Mouse (Mus musculus) neural tube, embryonic 13.5 days (tissue): Measurements from ENCODE around the gene Pgap3. TPM values are rescaled to one million over a fixed set of nuclear protein-coding genes. Genes with fewer than 3 reads are reported as not detected.

Source experiments
- ATAC-seq: fragments of 200-750 bp; cut with Nextera tagmentation; 2 replicates; pipeline ENCODE4 v1.8.0; 2017; ENCODE audit warnings: low read depth, mild to moderate bottlenecking, moderate TSS enrichment, moderate library complexity
- H3K27ac ChIP-seq: fragments of 300-500 bp; sonication (generic); replicated peaks from 2 replicates; pipeline ENCODE4 v1.5.1; 2015; ENCODE audit warnings: moderate library complexity, mild to moderate bottlenecking, inconsistent platforms
- H3K27me3 ChIP-seq: fragments of 300-500 bp; sonication (generic); 2 replicates; pipeline ENCODE4 v1.6.1; 2015; ENCODE audit warnings: mild to moderate bottlenecking, inconsistent platforms
- H3K36me3 ChIP-seq: fragments of 300-500 bp; sonication (generic); 2 replicates; pipeline ENCODE4 v1.6.1; 2015; ENCODE audit warnings: mild to moderate bottlenecking, inconsistent platforms
- H3K4me1 ChIP-seq: fragments of 300-500 bp; sonication (generic); replicated peaks from 2 replicates; pipeline ENCODE4 v1.6.1; 2015; ENCODE audit warnings: inconsistent platforms
- H3K4me2 ChIP-seq: fragments of 300-500 bp; sonication (generic); 2 replicates; pipeline ENCODE4 v1.6.1; 2015; ENCODE audit warnings: inconsistent platforms, mild to moderate bottlenecking, moderate library complexity
- H3K4me3 ChIP-seq: fragments of 300-500 bp; sonication (generic); 2 replicates; pipeline ENCODE4 v1.5.1; 2015; ENCODE audit warnings: mild to moderate bottlenecking, inconsistent platforms
- H3K9ac ChIP-seq: fragments of 300-500 bp; sonication (generic); 2 replicates; pipeline ENCODE4 v1.6.1; 2015; ENCODE audit warnings: moderate library complexity, mild to moderate bottlenecking, inconsistent platforms
- H3K9me3 ChIP-seq: fragments of 300-500 bp; sonication (generic); 2 replicates; pipeline ENCODE4 v1.6.1; 2016; ENCODE audit warnings: inconsistent platforms
- WGBS: fragments of 180-500 bp; shearing (Covaris S2); methylation state at CpG from one replicate; pipeline ENCODE4 v1.1.7; 2015; 5-methylcytosine and 5-hydroxymethylcytosine counted together
- polyA plus RNA-seq: library from polyadenylated mRNA; unstranded; fragments of >200 nt; fragmentation: Nextera tagmentation; extraction: Ambion mirVana; gene quantifications from 2 replicates; pipeline ENCODE4 v1.2.1, GENCODE M21; 2015

Pgap3 gene
- polyA plus RNA-seq, 1 experiment from 2014 or later: 8.7 TPM

DNA sequence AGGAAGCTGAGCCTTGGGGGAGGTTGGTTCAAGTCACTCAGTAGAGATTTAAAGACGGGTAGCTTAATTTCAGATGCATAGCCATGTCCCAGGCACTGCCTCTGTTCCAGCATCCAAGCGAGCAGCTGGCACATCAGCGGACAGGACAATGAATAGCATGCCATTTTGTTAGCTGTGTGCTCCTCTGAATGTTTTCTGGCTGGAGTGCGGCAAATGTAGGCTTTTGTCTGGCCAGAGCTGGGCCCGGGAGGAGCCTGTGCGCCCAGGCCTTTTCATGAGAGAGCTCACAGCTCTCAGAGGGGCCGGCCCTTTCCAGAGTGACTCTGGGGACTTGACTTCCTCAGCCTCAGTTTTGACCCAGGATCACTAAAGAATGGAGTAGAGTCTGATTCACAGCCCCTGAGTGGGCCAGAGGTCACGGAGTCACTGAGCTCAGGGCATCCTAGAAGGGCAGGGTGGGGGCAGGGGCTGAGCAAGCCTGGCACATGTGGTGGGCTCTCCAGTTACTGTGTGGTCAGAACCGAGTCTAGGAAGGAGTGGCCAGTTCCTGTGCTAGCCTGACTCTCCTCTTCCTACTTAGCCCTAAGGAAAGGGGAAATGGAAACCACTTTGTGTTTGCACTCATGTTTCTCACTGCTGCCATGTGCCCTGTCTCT lies 39.3 kb downstream of the Pgap3 start:
- Histone ChIP-seq H3K27ac (peak overlapping the region; percentile 72), H3K4me2 (peak overlapping the region; percentile 89), H3K9me3 (no peaks in the 10 kb centered on the region), H3K4me1 (peaks cover 52% of the 10 kb centered on the region), H3K4me3 (no peak overlapping the region), H3K36me3 (no peaks in the 10 kb centered on the region), H3K9ac (peak overlapping the region; percentile 55), H3K27me3 (no peaks in the 10 kb centered on the region)
- 25% methylated on average over 9 of the region's 9 CpGs for WGBS
- no peak for ATAC-seq

DNA sequence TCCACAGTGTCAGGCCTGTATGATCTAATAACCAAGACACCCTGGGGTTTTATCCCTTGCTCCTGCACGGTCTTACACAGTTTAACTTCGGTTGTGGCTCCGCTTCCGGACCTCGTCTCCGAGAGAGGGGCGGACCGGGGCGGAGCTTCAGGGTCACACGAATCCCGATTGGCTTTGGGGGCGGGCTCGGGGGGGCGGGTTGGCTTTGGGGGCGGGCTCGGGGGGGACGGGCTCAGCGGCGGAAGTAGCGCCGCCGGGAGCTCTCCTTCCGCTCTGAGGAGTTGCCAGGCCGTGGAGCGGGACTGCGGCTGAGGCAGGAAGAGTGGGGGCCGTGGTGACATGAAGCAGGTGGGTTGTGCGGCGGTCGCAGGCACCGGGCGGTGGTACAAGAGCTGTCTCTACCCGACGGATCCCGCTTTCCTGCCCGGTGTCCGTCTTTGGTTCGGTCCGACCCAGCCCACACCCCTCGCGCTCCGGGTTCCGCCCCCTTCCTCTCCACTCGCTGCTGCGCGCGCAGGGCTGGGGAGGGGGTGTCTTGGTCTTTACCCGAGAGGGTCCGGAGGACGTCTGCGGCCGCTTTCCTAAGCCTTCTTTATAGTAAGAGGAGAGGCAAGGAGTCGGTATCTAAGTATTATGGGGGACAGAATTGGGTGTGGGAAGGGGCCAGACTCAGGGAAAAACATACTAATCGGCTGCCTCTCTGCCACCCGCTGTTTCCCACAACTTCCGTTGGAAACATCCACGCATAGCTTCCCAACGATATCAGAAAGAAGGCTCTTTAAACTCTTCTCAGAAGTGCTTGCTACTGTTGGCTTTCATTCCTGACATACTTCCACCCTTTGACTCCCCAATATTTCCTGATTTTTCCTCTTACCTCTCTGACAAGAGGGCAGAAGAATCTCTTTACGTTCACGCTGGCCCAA lies 41.9 kb downstream of the Pgap3 start, which contains the start of gene Stard3:
TSS of gene Stard3 (plus strand) at position 208 of the 923 bp plus-strand sequence.
- Histone ChIP-seq H3K9ac (peak within 1 kb of the TSS; percentile 79), H3K27ac (peak within 1 kb of the TSS; percentile 89), H3K4me2 (peak within 1 kb of the TSS; percentile 89), H3K36me3 (no peaks in the 10 kb centered on the region), H3K4me1 (peaks cover 55% of the 10 kb centered on the region), H3K27me3 (peaks cover 15% of the 10 kb centered on the region), H3K4me3 (peak within 1 kb of the TSS; percentile 70), H3K9me3 (no peaks in the 10 kb centered on the region)
- ATAC-seq: peak; percentile 83
- under 1% methylated on average over 59 of the region's 60 CpGs for WGBS

GRCm38 (mm10) chr11:98357396-98358160 lies 42.7 kb downstream of the Pgap3 start:
- Histone ChIP-seq H3K4me2 (peak overlapping the region; percentile 89), H3K4me3 (peak overlapping the region; percentile 70), H3K9me3 (no peaks in the 10 kb centered on the region), H3K36me3 (no peaks in the 10 kb centered on the region), H3K4me1 (peaks cover 54% of the 10 kb centered on the region), H3K27me3 (peaks cover 24% of the 10 kb centered on the region), H3K27ac (peak overlapping the region; percentile 72), H3K9ac (peak overlapping the region; percentile 70)
- ATAC-seq: peak; percentile 12; the same call in 1 of the 2 replicates
- 8% methylated on average over 13 of the region's 13 CpGs for WGBS

- H3K4me3 ChIP-seq: no peak overlapping the region
- no peaks in the 10 kb centered on the region for H3K36me3 ChIP-seq
- peaks cover 32% of the 10 kb centered on the region for H3K27me3 ChIP-seq
- no peak overlapping the region for H3K9ac ChIP-seq
- peaks cover 46% of the 10 kb centered on the region for H3K4me1 ChIP-seq
- no peak for ATAC-seq
- peak overlapping the region; percentile 89; the same call in 1 of the 2 replicates for H3K4me2 ChIP-seq
- WGBS: 74% methylated on average over 7 of the region's 7 CpGs
- peak overlapping the region; percentile 72; the same call in 1 of the 2 replicates for H3K27ac ChIP-seq
- H3K9me3 ChIP-seq: no peaks in the 10 kb centered on the region
Observed at GRCm38 (mm10) chr11:98356625-98357394, 43.5 kb downstream of the Pgap3 start.

GRCm38 (mm10) chr11:98355732-98356299 lies 44.5 kb downstream of the Pgap3 start:
- no peaks in the 10 kb centered on the region for H3K9me3 ChIP-seq
- peaks cover 36% of the 10 kb centered on the region for H3K4me1 ChIP-seq
- ATAC-seq: no peak
- H3K4me2 ChIP-seq: no peak overlapping the region
- H3K27me3 ChIP-seq: peaks cover 42% of the 10 kb centered on the region
- no peak overlapping the region for H3K27ac ChIP-seq
- H3K4me3 ChIP-seq: no peak overlapping the region
- H3K36me3 ChIP-seq: no peaks in the 10 kb centered on the region
- WGBS: 9% methylated on average over 6 of the region's 6 CpGs
- no peak overlapping the region for H3K9ac ChIP-seq

DNA sequence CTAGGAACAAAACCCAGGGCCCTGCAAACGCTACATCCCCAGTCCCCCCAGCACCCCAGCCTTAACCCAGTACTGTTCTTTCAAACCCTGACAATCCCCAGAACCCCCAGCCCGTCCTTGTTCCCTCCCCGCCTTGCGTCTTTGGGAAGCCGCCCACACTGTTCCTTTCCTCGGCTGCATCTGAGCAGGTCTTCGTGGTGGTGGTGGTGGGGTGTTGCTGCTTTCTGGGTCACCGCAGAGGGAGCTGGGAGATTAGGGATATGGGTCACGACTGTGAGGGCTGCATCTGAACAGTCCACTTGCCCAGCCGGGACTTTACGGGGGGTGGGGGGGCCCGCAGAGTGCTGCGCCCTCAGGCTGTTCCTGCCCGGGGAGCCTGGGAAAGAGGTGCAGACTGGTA lies 45.8 kb downstream of the Pgap3 start:
- no peaks in the 10 kb centered on the region for H3K9me3 ChIP-seq
- H3K27me3 ChIP-seq: peaks cover 55% of the 10 kb centered on the region
- peaks cover 22% of the 10 kb centered on the region for H3K4me1 ChIP-seq
- H3K9ac ChIP-seq: no peak overlapping the region
- no peak overlapping the region for H3K4me3 ChIP-seq
- H3K4me2 ChIP-seq: no peak overlapping the region
- no peak for ATAC-seq
- 67% methylated on average over 14 of the region's 14 CpGs for WGBS
- H3K36me3 ChIP-seq: no peaks in the 10 kb centered on the region
- H3K27ac ChIP-seq: no peak overlapping the region

- no peak for ATAC-seq
- no peak overlapping the region for H3K4me3 ChIP-seq
- WGBS: 26% methylated on average over 8 of the region's 8 CpGs
- no peak overlapping the region for H3K4me2 ChIP-seq
- H3K36me3 ChIP-seq: no peaks in the 10 kb centered on the region
- H3K9me3 ChIP-seq: no peaks in the 10 kb centered on the region
- H3K27me3 ChIP-seq: peaks cover 62% of the 10 kb centered on the region
- H3K9ac ChIP-seq: no peak overlapping the region
- peaks cover 20% of the 10 kb centered on the region for H3K4me1 ChIP-seq
- H3K27ac ChIP-seq: no peak overlapping the region
Observed at GRCm38 (mm10) chr11:98353651-98354211, 46.6 kb downstream of the Pgap3 start.

DNA sequence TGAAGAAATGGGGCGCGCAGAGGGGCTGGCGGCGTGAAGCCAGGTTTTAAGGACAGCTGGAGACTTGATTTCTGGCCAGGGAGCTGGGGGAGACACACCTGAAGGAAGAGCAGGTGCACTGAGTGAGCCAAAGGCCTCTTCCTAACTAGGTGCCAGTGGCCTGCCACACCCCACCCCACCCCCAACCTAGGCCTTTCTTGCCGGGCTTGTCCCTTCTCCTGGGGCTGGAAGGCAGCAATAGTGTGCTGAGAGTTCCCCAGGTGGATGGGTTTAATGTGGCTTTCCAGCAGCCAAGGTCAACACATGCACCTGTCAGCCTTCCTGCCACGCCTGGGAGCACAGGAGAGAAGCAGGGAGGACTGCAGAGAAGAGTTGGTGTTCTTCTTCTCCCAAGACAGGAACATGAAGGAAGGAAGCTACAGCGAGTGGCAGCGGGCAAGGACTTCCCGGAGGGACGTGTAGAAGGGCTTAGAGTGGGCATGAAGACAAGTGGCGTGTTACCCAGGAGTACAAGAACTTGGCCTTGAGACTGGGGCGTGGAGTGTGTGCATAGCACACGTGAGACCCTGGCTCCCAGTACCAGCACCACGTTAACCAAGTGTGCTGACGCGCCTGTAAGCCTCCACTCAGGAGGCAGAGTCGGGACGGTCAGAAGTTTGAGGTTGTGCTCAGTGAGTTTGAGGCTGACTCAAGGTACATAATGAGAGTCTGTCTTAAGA lies 47.9 kb downstream of the Pgap3 start:
- Histone ChIP-seq H3K27me3 (peaks cover 75% of the 10 kb centered on the region), H3K36me3 (no peaks in the 10 kb centered on the region), H3K4me2 (no peak overlapping the region), H3K9me3 (no peaks in the 10 kb centered on the region), H3K27ac (no peak overlapping the region), H3K4me1 (peaks cover 27% of the 10 kb centered on the region), H3K4me3 (no peak overlapping the region), H3K9ac (no peak overlapping the region)
- ATAC-seq: no peak
- 78% methylated on average over 18 of the region's 18 CpGs for WGBS

DNA sequence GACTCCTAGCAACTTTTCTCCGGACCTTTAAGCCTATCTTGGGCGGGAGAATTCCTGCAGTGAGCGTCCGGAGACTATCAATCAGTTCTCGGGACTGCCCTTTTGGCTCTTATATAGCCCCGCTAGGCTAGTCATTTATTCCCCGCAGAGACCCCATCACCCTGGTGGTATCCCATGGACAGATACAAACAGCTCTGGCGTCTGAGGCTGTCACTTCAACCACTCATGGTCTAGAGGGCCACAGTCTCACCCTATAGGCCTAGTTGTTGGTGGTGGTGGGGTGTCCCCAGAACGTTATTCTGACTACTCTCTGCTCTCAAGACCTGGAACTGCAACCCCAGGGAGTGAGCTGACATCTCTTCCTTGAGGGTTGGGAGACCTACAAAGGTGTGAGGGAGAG lies 51.0 kb downstream of the Pgap3 start:
- WGBS: under 1% methylated on average over 9 of the region's 9 CpGs
- Histone ChIP-seq H3K4me3 (peak overlapping the region; percentile 48), H3K36me3 (no peaks in the 10 kb centered on the region), H3K4me1 (peaks cover 22% of the 10 kb centered on the region), H3K9ac (no peak overlapping the region), H3K27me3 (peaks cover 97% of the 10 kb centered on the region), H3K4me2 (peak overlapping the region; percentile 85), H3K9me3 (no peaks in the 10 kb centered on the region), H3K27ac (no peak overlapping the region)
- no peak for ATAC-seq

DNA sequence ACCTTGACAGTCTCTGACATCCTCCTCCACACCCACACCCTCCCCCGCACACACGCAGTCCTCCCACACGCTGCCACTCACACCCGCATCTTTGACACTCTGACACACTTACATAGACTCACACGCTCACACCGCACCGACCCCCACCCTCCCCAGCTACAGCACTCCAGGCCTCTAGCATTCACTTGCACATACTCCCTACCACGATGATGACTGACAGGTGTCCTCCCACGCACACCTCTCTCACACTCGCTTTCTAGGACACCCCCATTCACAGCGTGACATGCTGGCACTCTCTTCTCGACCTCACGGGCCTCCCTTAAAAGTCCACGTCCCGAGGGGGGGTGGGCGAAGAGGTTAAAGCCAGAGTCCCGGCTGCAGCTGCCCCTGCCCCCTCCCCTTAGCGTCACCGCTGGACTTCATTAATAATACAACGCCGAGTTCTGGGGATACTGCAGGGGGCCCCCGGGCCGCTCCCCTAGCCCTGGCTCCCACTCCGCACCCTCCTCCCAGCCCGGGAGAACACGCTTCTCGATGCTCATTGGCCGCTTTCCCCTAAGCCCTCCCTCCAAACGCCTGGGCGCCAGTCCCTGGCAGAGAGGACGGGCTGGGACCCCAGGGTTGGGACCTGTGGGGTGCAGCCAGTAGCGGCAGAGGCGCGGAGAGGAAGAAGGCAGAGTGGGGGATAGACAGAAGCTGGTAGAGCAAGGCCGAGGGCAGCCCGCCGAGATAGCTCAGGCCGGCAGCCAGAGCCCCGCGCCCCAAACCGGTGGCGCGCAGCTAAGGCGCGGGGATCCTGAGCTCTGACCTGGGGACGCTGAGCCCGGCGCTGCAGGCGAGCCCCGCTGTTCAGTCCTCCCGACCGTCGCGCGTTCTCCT lies 52.0 kb downstream of the Pgap3 start, which contains the start of gene Ppp1r1b:
TSS of gene Ppp1r1b (plus strand) at position 322 of the 879 bp plus-strand sequence.
- Histone ChIP-seq H3K27ac (no peak within 1 kb of the TSS), H3K4me1 (peaks cover 22% of the 10 kb centered on the region), H3K4me2 (peak within 1 kb of the TSS; percentile 85), H3K27me3 (peaks cover 97% of the 10 kb centered on the region), H3K9ac (peak within 1 kb of the TSS; percentile 65), H3K4me3 (peak within 1 kb of the TSS; percentile 48), H3K9me3 (no peaks in the 10 kb centered on the region), H3K36me3 (no peaks in the 10 kb centered on the region)
- peak; percentile 57 for ATAC-seq
- WGBS: 1% methylated on average over 54 of the region's 55 CpGs
